Mouse (Mus musculus): ENCODE data around the gene Chchd2. TPM values are rescaled to one million over a fixed set of nuclear protein-coding genes. Genes with fewer than 3 reads are reported as not detected.

Gene Chchd2
- polyA plus RNA-seq, 1 experiment from 2014 or later: 984 TPM

GRCm38 (mm10) chr5:129875098-129875497 is 12.2 kb downstream of the Chchd2 start:
- H3K27ac ChIP-seq: no peak overlapping the region
- H3K4me3 ChIP-seq (replicated peaks): no peak overlapping the region
- H3K4me2 ChIP-seq: no peak overlapping the region
- peaks cover 6% of the 10 kb centered on the region for H3K36me3 ChIP-seq
- no peak for ATAC-seq (replicated peaks; ENCODE audit: low FRiP score)
- no peak overlapping the region for H3K9ac ChIP-seq
- no peaks in the 10 kb centered on the region for H3K27me3 ChIP-seq
- no peaks in the 10 kb centered on the region for H3K4me1 ChIP-seq
- 81% methylated on average over 11 of the region's 11 CpGs for WGBS
- no peaks in the 10 kb centered on the region for H3K9me3 ChIP-seq (replicated peaks)

DNA sequence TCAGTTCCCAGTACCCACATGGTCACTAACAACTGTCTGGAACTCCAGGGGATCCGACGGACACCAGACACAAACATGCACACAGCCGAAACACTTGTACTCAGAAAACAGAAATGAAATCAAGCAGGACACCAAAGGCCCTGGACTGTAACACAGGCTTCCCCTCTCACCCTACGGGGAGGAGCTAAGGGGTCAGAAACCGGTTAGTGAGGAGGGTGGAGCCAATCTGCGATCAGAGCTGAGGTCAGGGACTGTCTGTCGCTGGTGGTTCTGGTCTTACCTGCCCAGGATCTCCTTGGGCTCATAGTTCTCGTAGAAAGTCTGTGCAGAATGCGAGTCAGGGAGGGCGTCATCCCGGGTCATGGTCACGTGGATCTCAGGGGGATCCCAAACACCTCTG is 13.3 kb downstream of the Chchd2 start:
- Histone ChIP-seq H3K4me1 (no peaks in the 10 kb centered on the region), H3K9ac (no peak overlapping the region), H3K9me3 (replicated peaks) (no peaks in the 10 kb centered on the region), H3K27ac (no peak overlapping the region), H3K36me3 (no peaks in the 10 kb centered on the region), H3K4me2 (no peak overlapping the region), H3K27me3 (no peaks in the 10 kb centered on the region), H3K4me3 (replicated peaks) (no peak overlapping the region)
- no peak for ATAC-seq (replicated peaks; ENCODE audit: low FRiP score)
- 82% methylated on average over 12 of the region's 12 CpGs for WGBS

DNA sequence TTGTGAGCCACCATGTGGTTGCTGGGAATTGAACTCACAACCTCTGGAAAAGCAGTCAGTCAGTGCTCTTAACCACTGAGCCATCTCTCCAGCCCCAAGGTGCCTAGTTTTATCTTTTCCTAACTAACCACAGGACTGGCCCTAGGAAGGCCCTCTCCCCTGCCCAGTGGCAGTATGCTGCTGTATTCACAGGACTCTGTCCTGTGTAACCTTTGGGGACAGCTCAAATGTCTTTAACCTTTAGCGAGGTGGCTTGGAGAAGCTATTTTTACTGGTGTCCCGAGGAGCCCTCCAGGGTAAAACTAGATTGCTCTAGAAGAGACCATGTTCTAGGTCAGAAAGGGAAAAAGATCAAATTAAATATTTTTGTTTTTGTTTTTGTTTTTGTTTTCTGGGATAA is 16.0 kb downstream of the Chchd2 start:
- Histone ChIP-seq H3K4me3 (replicated peaks) (no peak overlapping the region), H3K9me3 (replicated peaks) (no peaks in the 10 kb centered on the region), H3K4me1 (no peaks in the 10 kb centered on the region), H3K27me3 (no peaks in the 10 kb centered on the region), H3K4me2 (no peak overlapping the region), H3K27ac (no peak overlapping the region), H3K9ac (no peak overlapping the region), H3K36me3 (no peaks in the 10 kb centered on the region)
- no peak for ATAC-seq (replicated peaks; ENCODE audit: low FRiP score)
- WGBS: 76% methylated on average over 2 of the region's 2 CpGs

DNA sequence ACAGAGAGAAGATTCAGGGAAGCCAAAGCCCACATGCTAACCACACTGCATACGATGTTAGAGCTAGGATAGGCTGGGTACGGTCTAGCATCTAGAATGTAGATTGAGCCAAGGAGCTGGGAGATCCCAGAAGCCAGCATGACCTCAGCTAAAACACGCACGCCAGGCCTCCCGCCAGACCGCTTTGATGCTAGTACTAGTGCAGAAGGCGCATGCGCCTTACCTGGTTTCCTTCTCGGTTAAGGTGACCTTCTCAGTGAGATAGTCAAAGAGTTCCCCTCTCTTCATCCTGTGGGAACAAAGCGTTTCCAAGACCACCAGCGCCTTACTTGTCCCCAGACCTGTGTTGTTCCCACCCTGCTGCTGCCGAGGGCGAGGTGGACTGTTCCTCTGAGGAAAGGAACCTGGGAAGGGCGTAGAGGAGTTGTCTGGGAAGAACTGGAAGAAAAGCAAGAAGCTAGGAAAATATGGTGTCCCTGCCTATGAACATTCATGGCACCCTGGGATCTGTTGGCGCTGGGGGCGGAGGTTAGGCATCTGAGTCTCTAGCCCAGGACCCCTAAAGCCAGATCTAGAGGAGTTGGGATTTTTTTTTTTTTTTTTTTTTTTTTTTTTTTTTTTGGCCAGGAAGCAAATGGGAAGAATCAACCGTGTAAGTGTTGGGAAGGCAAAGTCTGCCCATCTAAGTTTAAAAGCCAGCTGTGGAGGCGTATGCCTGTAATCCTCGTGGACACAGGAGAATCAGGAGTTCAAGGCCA is 17.9 kb downstream of the Chchd2 start:
- ATAC-seq (replicated peaks; ENCODE audit: low FRiP score): no peak

GRCm38 (mm10) chr5:129865841-129866240 is 21.4 kb downstream of the Chchd2 start:
- no peak overlapping the region for H3K27ac ChIP-seq
- H3K4me1 ChIP-seq: peaks cover 4% of the 10 kb centered on the region; the same call in 1 of the 2 replicates
- 86% methylated on average over 12 of the region's 12 CpGs for WGBS
- no peaks in the 10 kb centered on the region for H3K9me3 ChIP-seq (replicated peaks)
- H3K36me3 ChIP-seq: peaks cover 20% of the 10 kb centered on the region
- H3K9ac ChIP-seq: no peak overlapping the region
- no peaks in the 10 kb centered on the region for H3K27me3 ChIP-seq
- H3K4me3 ChIP-seq (replicated peaks): no peak overlapping the region
- no peak for ATAC-seq (replicated peaks; ENCODE audit: low FRiP score)
- H3K4me2 ChIP-seq: no peak overlapping the region

More for the DNA sequence above, 17.9 kb downstream of the Chchd2 start:
- Histone ChIP-seq H3K9me3 (replicated peaks) (no peaks in the 10 kb centered on the region), H3K27ac (no peak overlapping the region), H3K4me2 (no peak overlapping the region), H3K9ac (no peak overlapping the region), H3K4me3 (replicated peaks) (no peak overlapping the region), H3K36me3 (no peaks in the 10 kb centered on the region), H3K4me1 (peaks cover 1% of the 10 kb centered on the region; the same call in 1 of the 2 replicates), H3K27me3 (no peaks in the 10 kb centered on the region)
- whole genome bisulfite sequencing: 87% methylated on average over 19 of the region's 19 CpGs

DNA sequence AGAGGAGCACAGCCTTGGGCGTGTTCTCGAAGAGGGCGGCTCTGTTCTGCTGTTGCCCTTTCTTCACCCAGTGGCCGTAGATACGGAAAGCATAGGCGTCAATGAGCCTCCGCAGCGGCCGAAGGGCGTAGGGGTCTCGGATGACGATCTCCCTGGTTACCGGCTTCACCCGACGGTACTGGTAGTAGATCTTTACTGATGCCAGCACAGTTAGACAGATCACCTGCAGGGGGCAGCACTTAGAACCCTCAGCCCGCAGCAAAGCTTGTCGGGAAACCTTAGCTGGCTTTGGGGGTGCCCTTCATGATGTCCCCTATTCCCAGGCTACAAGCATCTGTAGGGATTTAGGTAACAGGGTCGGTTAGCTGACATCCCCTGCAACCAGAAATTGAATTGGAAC is 22.8 kb downstream of the Chchd2 start:
- Histone ChIP-seq H3K4me1 (peaks cover 4% of the 10 kb centered on the region; the same call in 1 of the 2 replicates), H3K27me3 (no peaks in the 10 kb centered on the region), H3K27ac (no peak overlapping the region), H3K9me3 (replicated peaks) (no peaks in the 10 kb centered on the region), H3K4me2 (0 out of 2 replicates have a peak overlapping the region, but pooled peaks have one; percentile 20), H3K4me3 (replicated peaks) (no peak overlapping the region), H3K9ac (no peak overlapping the region), H3K36me3 (peaks cover 34% of the 10 kb centered on the region)
- WGBS: 10% methylated on average over 18 of the region's 18 CpGs
- ATAC-seq (replicated peaks; ENCODE audit: low FRiP score): no peak

DNA sequence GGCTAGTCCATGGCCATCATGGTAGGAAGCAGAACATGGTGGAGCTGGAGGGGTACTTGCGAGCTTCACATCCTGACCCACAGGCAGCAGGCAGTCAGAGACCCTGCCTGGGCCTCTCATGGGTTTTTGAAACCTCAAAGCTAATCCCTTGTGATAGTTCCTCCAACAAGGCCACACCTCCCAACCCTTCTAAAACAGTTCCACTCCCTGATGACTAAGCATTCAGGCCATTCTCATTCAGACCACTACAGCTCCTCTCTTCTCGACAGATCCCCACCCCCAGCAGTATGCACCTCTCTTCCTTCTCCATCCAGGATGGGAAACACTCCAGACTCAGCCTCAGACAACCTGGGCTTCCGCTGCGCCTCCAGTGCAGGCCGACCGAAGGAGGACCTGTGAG is 24.9 kb downstream of the Chchd2 start:
- ATAC-seq (replicated peaks; ENCODE audit: low FRiP score): no peak
- Histone ChIP-seq H3K9me3 (replicated peaks) (no peaks in the 10 kb centered on the region), H3K4me3 (replicated peaks) (no peak overlapping the region), H3K36me3 (peaks cover 52% of the 10 kb centered on the region), H3K9ac (no peak overlapping the region), H3K4me1 (peaks cover 4% of the 10 kb centered on the region; the same call in 1 of the 2 replicates), H3K27me3 (no peaks in the 10 kb centered on the region), H3K4me2 (no peak overlapping the region), H3K27ac (no peak overlapping the region)
- WGBS: 94% methylated on average over 6 of the region's 6 CpGs

DNA sequence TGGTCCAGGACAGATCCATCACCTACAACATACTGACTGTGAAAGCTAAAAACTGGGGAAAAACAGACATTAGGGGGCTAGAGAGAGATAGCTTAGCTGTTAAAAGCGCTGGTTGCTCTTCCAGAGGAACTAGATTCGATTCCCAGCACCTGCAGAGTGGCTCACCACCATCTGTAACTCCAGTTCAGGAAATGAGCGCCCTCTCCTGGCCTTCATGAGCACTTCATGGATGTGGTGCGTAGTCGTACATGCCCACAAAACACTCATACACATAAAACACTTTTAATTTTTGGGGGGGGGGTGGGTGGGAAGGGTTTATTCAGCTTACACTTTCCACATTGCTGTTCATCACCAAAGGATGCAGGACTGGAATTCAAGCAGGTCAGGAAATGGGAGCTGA is 30.9 kb downstream of the Chchd2 start:
- no peak for ATAC-seq (replicated peaks; ENCODE audit: low FRiP score)
- 85% methylated on average over 5 of the region's 5 CpGs for WGBS
- Histone ChIP-seq H3K27me3 (no peaks in the 10 kb centered on the region), H3K4me2 (no peak overlapping the region), H3K9ac (no peak overlapping the region), H3K4me3 (replicated peaks) (no peak overlapping the region), H3K9me3 (replicated peaks) (no peaks in the 10 kb centered on the region), H3K27ac (no peak overlapping the region), H3K4me1 (no peaks in the 10 kb centered on the region), H3K36me3 (peaks cover 89% of the 10 kb centered on the region)

DNA sequence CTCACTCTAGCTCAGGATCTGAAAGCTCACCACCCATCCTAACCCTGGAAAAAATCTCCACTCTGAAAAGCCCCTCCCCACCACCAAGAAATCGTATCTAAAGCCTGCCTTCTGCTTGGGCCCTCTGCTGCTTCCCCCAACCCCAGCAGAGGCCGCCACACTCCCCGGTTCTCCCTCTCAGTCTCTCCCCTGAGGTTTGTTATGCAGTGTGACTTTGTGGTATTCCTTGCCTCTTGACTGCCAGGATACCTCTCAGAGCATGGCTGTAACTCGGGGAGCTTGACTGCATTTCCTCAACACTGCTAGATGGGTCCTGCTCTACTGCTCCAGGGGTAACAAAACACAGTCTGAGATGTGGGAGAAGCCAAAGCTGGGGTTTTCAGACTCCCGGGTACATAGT is 32.1 kb downstream of the Chchd2 start:
- 52% methylated on average over 5 of the region's 5 CpGs for whole genome bisulfite sequencing
- peaks cover 77% of the 10 kb centered on the region for H3K36me3 ChIP-seq
- no peaks in the 10 kb centered on the region for H3K9me3 ChIP-seq (replicated peaks)
- no peak overlapping the region for H3K27ac ChIP-seq
- peak; percentile 52; the same call in 1 of the 2 replicates for ATAC-seq (replicated peaks; ENCODE audit: low FRiP score)
- H3K9ac ChIP-seq: no peak overlapping the region
- no peaks in the 10 kb centered on the region for H3K27me3 ChIP-seq
- H3K4me1 ChIP-seq: no peaks in the 10 kb centered on the region
- H3K4me3 ChIP-seq (replicated peaks): no peak overlapping the region
- H3K4me2 ChIP-seq: no peak overlapping the region

DNA sequence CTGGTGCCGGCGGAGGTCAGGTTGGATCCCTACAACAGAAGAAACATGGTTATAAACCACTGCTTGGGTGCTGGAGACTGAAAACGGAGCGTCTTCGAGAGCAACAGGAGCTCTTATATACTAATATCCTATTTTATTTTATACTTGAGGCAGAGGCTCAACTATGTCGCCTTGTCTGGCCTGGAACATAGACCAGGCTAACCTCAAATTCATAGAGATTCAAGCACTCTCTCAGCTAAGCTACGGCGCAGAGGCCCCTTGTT is 39.8 kb downstream of the Chchd2 start:
- H3K4me1 ChIP-seq: peaks cover 9% of the 10 kb centered on the region
- peak overlapping the region; percentile 71 for H3K9ac ChIP-seq
- H3K4me3 ChIP-seq (replicated peaks): peak overlapping the region; percentile 83
- 53% methylated on average over 8 of the region's 8 CpGs for WGBS
- ATAC-seq (replicated peaks; ENCODE audit: low FRiP score): no peak
- peaks cover 43% of the 10 kb centered on the region for H3K36me3 ChIP-seq
- no peaks in the 10 kb centered on the region for H3K27me3 ChIP-seq
- peak overlapping the region; percentile 71 for H3K4me2 ChIP-seq
- no peak overlapping the region for H3K27ac ChIP-seq
- no peaks in the 10 kb centered on the region for H3K9me3 ChIP-seq (replicated peaks)

DNA sequence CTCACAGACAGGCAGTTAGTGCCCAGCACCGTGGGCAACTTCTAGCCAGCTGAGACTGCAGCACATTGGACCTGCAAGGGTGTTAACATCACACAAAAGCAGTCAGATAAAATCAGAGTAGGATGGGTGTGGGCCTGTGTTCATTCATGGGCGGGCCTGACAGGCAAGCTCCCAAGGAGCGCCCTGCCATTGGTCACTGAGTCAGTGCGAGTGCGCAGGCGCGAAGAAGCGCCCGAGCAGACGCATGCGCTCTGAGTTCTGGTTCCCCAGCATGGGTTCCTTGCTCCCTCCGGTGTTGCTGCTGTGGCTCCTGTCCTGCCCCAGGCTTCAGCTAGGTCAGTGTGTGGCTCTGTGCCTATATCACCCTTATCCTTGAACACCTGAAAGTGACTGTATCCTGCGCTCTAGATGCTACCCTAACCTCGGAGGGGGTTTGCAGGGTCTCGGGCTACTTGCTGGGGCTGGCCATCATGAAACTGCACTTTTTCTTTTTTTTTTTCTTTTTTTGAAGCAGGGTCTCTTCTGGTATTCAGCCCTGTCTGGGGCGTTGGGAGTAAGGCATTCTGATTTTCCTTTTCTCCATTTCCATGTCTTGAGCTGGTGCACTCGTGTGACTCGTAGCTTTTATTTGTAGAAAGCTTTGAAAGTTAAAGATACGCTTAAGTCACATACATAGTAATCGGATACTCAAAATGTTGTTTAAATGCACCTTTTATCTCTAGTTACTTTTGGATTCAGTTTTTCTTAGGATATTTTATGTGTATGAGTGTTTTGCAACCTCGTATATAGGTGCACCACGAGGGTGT is 40.3 kb downstream of the Chchd2 start, which contains the start of gene Sumf2:
TSS of gene Sumf2 (plus strand) at position 235 of the 806 bp plus-strand sequence.
- Histone ChIP-seq H3K36me3 (peaks cover 37% of the 10 kb centered on the region), H3K27me3 (no peaks in the 10 kb centered on the region), H3K4me2 (peak within 1 kb of the TSS; percentile 71), H3K4me3 (replicated peaks) (peak within 1 kb of the TSS; percentile 83), H3K27ac (peak within 1 kb of the TSS; percentile 82), H3K9ac (peak within 1 kb of the TSS; percentile 71), H3K4me1 (peaks cover 9% of the 10 kb centered on the region), H3K9me3 (replicated peaks) (no peaks in the 10 kb centered on the region)
- 8% methylated on average over 22 of the region's 22 CpGs for WGBS
- peak; percentile 99 for ATAC-seq (replicated peaks; ENCODE audit: low FRiP score)

- peaks cover 9% of the 10 kb centered on the region for H3K4me1 ChIP-seq
- WGBS: 91% methylated on average over 5 of the region's 5 CpGs
- no peak overlapping the region for H3K4me3 ChIP-seq (replicated peaks)
- no peak for ATAC-seq (replicated peaks; ENCODE audit: low FRiP score)
- no peak overlapping the region for H3K4me2 ChIP-seq
- no peak overlapping the region for H3K27ac ChIP-seq
- peaks cover 29% of the 10 kb centered on the region for H3K36me3 ChIP-seq
- no peaks in the 10 kb centered on the region for H3K9me3 ChIP-seq (replicated peaks)
- H3K27me3 ChIP-seq: no peaks in the 10 kb centered on the region
- no peak overlapping the region for H3K9ac ChIP-seq
Observed at GRCm38 (mm10) chr5:129844848-129845247, 42.4 kb downstream of the Chchd2 start.
